Mouse (Mus musculus) liver, embryonic 13.5 days (tissue): ENCODE measurements around the gene Gpr176. TPM values are rescaled to one million over a fixed set of nuclear protein-coding genes. Genes with fewer than 3 reads are reported as not detected.

Experiments used
- ATAC-seq: fragments of 200-750 bp; cut with Nextera tagmentation; 2 replicates; pipeline ENCODE4 v1.8.0; 2017; ENCODE audit warnings: low read depth, mild to moderate bottlenecking, moderate number of reproducible peaks, moderate library complexity
- DNase-seq: peaks from one replicate; pipeline ENCODE4 v3.0.0; 2022
- H3K27ac ChIP-seq: fragments of 300-500 bp; sonication (generic); 2 replicates; pipeline ENCODE4 v1.5.1; 2015; ENCODE audit warnings: moderate library complexity, mild to moderate bottlenecking, inconsistent platforms
- H3K27me3 ChIP-seq: fragments of 300-500 bp; sonication (generic); 2 replicates; pipeline ENCODE4 v1.6.1; 2015; ENCODE audit warnings: mild to moderate bottlenecking, inconsistent platforms
- H3K36me3 ChIP-seq: fragments of 300-500 bp; sonication (generic); 2 replicates; pipeline ENCODE4 v1.6.1; 2015; ENCODE audit warnings: mild to moderate bottlenecking, inconsistent platforms
- H3K4me1 ChIP-seq: fragments of 300-500 bp; sonication (generic); replicated peaks from 2 replicates; pipeline ENCODE4 v1.6.1; 2015; ENCODE audit warnings: inconsistent platforms
- H3K4me2 ChIP-seq: fragments of 300-500 bp; sonication (generic); 2 replicates; pipeline ENCODE4 v1.6.1; 2015; ENCODE audit warnings: inconsistent platforms, mild to moderate bottlenecking, moderate library complexity
- H3K4me3 ChIP-seq: fragments of 300-500 bp; sonication (generic); replicated peaks from 2 replicates; pipeline ENCODE4 v1.5.1; 2015; ENCODE audit warnings: mild to moderate bottlenecking, inconsistent platforms
- H3K9ac ChIP-seq: fragments of 300-500 bp; sonication (generic); 2 replicates; pipeline ENCODE4 v1.6.1; 2015; ENCODE audit warnings: mild to moderate bottlenecking, inconsistent platforms
- H3K9me3 ChIP-seq: fragments of 300-500 bp; sonication (generic); replicated peaks from 2 replicates; pipeline ENCODE4 v1.6.1; 2016; ENCODE audit warnings: inconsistent platforms
- WGBS: fragments of 180-500 bp; shearing (Covaris S2); methylation state at CpG from one replicate; pipeline ENCODE4 v1.1.7; 2015; ENCODE audit not compliant: insufficient replicate concordance; 5-methylcytosine and 5-hydroxymethylcytosine counted together
- polyA plus RNA-seq: library from polyadenylated mRNA; unstranded; fragments of >200 nt; fragmentation: Nextera tagmentation; extraction: Ambion mirVana; gene quantifications from 2 replicates; pipeline ENCODE4 v1.2.1, GENCODE M21; 2015

Gene Gpr176
- polyA plus RNA-seq, 1 experiment from 2014 or later: 0.38 TPM

DNA sequence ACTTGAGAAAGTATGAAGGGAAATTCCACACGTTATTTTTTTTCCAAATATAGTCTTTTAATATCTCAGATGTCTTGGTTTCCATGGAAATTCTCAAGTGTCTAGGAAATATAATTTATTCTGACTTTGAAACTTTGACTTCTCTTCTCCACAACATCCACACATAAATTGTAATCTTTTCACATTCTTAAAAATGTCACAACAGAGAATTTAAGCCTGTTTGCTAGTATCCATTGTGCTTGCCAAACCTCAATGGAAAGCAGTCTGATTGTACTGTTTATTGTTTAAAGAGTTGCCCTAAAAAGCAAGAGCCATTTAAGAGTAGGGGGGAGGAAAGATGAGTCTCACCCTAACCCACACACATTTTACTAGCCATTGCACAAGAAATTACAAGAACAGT lies 1.4 kb downstream of the Gpr176 start:
- DNase-seq (no peak), ATAC-seq (no peak)
- no peak overlapping the region for H3K9ac ChIP-seq
- no peak overlapping the region for H3K4me3 ChIP-seq
- no peaks in the 10 kb centered on the region for H3K36me3 ChIP-seq
- WGBS: 43% methylated on average over 1 of the region's 1 CpGs
- H3K27me3 ChIP-seq: peaks cover 62% of the 10 kb centered on the region
- H3K27ac ChIP-seq: no peak overlapping the region
- no peak overlapping the region for H3K4me2 ChIP-seq
- H3K9me3 ChIP-seq: no peaks in the 10 kb centered on the region
- peaks cover 17% of the 10 kb centered on the region for H3K4me1 ChIP-seq

DNA sequence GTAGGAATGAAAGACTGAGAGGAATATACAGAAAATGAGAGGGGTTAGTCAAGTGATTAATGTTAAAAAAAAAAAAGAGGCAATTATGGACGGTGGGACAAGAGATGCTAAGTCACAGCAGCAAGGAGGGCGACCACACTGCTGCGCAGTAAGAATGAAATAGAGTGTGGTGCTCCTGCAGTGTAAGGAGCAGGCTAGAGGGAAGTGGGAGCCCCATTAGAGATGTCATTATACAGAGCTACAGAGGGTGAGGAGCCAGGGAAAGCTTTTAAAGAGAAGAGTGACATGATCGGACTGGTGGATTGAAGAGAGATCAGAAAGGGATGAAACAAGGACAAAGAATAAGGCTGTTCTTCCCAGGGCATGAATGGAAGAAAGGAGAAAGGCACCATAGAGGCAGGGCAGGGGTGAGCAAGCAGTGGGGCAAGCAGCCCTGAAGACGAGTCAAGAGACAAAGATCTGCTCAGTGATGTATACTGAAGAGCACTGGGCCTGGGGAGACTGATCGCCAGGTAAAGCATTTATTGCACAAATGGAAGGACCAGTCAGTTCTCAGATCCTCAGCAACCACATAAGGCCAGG lies 18.0 kb downstream of the Gpr176 start:
- ATAC-seq: no peak

DNA sequence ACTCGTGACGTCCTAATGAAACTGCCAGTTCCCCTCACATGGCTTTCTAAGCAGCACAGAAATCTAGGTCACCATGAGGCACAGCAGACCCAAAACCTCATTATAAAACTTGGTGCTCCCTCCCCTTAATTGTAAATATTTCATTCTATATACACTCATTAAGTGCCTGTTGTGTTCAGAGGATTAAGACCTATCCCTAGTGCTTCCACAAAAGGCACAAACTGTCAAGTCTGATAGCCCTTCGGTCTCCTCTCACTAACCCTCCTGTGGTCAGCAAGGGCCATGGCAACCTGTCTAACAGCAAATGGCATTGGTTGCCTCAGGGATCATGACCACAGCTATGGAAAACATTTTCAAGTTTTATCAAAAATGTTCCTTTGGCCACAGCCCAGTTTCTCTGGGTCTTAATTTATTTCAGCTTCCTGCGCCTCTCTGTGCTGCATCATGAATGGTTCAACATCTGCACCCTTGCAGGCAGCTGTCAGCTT lies 19.3 kb downstream of the Gpr176 start:
- Histone ChIP-seq H3K4me3 (no peak overlapping the region), H3K36me3 (no peaks in the 10 kb centered on the region), H3K9me3 (no peaks in the 10 kb centered on the region), H3K4me2 (no peak overlapping the region), H3K4me1 (no peaks in the 10 kb centered on the region), H3K27me3 (no peaks in the 10 kb centered on the region), H3K27ac (no peak overlapping the region), H3K9ac (no peak overlapping the region)
- 50% methylated on average over 4 of the region's 4 CpGs for WGBS
- ATAC-seq (no peak), DNase-seq (no peak)

More for the DNA sequence above, 18.0 kb downstream of the Gpr176 start:
- Histone ChIP-seq H3K27ac (no peak overlapping the region), H3K4me3 (no peak overlapping the region), H3K36me3 (no peaks in the 10 kb centered on the region), H3K4me1 (no peaks in the 10 kb centered on the region), H3K4me2 (no peak overlapping the region), H3K27me3 (no peaks in the 10 kb centered on the region), H3K9me3 (no peaks in the 10 kb centered on the region), H3K9ac (no peak overlapping the region)
- no peak for DNase-seq
- WGBS: 64% methylated on average over 6 of the region's 6 CpGs

DNA sequence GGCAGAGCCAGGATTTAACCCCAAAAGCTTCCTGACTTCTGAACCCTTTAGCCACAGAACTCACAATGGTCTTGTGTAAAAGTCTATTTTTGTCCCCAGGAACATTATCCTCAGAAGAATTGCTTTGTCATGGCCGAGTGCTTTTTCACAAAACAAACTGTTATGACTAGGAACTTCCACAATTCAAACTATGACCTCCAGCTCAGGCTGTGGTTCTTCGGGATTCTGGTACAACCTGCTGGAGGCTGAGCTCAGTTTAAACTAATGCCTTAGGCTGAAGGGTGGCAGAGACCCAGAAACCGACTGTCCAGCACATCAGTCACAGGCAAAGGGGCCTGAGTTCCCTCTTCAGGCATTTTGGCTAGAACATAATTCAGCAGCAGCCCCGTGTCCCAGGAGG lies 19.7 kb downstream of the Gpr176 start:
- DNase-seq (no peak), ATAC-seq (no peak)
- no peaks in the 10 kb centered on the region for H3K36me3 ChIP-seq
- no peaks in the 10 kb centered on the region for H3K9me3 ChIP-seq
- no peak overlapping the region for H3K9ac ChIP-seq
- no peak overlapping the region for H3K4me3 ChIP-seq
- no peak overlapping the region for H3K4me2 ChIP-seq
- H3K27ac ChIP-seq: no peak overlapping the region
- H3K4me1 ChIP-seq: no peaks in the 10 kb centered on the region
- H3K27me3 ChIP-seq: no peaks in the 10 kb centered on the region
- WGBS: 27% methylated on average over 4 of the region's 4 CpGs

DNA sequence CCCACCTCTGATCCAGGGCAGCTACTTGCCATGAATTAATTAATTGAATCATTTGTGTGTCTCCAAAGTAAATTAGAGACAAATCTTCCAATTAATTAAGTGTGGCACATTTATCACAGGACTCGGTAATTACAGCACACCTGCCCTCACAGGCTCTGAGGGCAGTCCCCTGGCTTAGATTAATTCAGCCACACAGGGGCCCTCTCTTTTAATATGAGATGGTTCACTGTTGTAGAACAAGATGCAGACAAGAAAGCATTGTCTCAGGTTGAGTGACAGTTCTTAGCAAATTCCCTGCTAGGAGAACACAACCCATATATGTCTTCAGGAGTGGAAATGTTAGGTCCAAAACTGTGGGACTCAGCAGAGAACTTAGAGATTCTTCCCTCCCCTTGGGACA lies 27.7 kb downstream of the Gpr176 start:
- Histone ChIP-seq H3K4me2 (no peak overlapping the region), H3K9ac (no peak overlapping the region), H3K36me3 (no peaks in the 10 kb centered on the region), H3K9me3 (no peaks in the 10 kb centered on the region), H3K27me3 (no peaks in the 10 kb centered on the region), H3K4me3 (no peak overlapping the region), H3K4me1 (no peaks in the 10 kb centered on the region), H3K27ac (no peak overlapping the region)
- no peak for ATAC-seq
- DNase-seq: no peak
- WGBS: 63% methylated on average over 1 of the region's 1 CpGs

DNA sequence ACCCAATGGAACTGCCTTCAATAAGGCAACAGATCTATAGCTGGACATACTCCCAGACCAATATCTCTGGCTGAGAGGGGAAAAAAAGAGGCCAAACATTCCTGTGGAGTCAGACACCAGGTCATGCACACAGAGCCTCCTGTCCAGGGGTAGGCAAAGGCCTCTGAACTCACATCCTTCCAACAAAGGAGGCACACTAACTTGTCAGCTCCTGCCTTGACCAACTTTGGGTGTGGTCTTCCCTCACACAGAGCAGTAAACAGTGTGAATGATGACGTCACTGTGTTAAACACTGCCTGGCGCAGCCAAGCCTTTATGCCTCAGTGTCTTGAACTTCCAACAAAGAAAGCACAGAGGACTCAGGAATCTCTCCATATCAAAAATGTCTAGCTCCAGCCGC lies 29.3 kb downstream of the Gpr176 start:
- no peaks in the 10 kb centered on the region for H3K36me3 ChIP-seq
- DNase-seq: no peak
- no peaks in the 10 kb centered on the region for H3K27me3 ChIP-seq
- no peak overlapping the region for H3K9ac ChIP-seq
- H3K4me3 ChIP-seq: no peak overlapping the region
- no peaks in the 10 kb centered on the region for H3K4me1 ChIP-seq
- ATAC-seq: no peak
- H3K4me2 ChIP-seq: no peak overlapping the region
- no peak overlapping the region for H3K27ac ChIP-seq
- WGBS: 52% methylated on average over 3 of the region's 3 CpGs
- H3K9me3 ChIP-seq: no peaks in the 10 kb centered on the region

DNA sequence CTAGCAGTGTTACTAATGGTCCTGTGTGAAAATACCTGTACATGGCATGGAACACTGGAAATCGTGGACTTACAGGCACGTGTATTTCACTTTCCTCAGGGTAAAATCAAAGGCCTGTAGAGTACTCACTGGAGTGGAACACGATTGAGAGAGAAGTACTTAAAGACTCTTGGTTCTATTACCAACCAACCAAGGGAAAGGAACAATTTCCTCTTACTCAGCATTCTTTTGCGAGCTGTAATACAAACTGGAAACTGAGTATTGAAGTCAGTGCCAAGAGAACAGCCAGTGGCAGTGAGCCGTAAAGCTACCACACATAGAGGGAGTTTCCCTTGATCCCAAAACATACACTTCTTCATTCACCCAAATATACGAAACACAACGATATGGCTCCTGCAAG lies 31.9 kb downstream of the Gpr176 start:
- H3K9ac ChIP-seq: no peak overlapping the region
- H3K36me3 ChIP-seq: no peaks in the 10 kb centered on the region
- no peaks in the 10 kb centered on the region for H3K27me3 ChIP-seq
- 62% methylated on average over 7 of the region's 7 CpGs for WGBS
- no peak overlapping the region for H3K27ac ChIP-seq
- no peaks in the 10 kb centered on the region for H3K9me3 ChIP-seq
- no peak overlapping the region for H3K4me2 ChIP-seq
- H3K4me1 ChIP-seq: no peaks in the 10 kb centered on the region
- H3K4me3 ChIP-seq: no peak overlapping the region
- DNase-seq: no peak
- ATAC-seq: no peak

DNA sequence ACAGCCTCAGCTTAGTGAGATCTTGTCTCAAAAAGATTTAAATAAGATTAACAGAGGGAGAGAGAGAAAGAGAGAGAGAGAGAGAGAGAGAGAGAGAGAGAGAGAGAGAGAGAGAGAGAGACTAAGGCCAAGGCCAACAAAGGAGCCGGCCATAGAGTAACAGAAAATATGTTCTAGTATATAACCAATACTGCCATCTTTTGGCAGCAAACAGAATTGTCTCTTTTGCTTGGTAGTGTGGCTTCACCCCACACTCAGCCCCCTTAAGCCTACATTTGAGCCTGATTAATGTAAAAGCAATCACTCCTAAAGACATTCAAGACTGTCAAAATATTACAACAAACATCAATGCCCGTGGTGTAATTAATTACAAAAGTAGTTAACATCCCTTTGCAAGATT lies 37.1 kb downstream of the Gpr176 start:
- WGBS: 29% methylated on average over 2 of the region's 2 CpGs
- Histone ChIP-seq H3K9me3 (no peaks in the 10 kb centered on the region), H3K27ac (no peak overlapping the region), H3K36me3 (no peaks in the 10 kb centered on the region), H3K9ac (no peak overlapping the region), H3K27me3 (no peaks in the 10 kb centered on the region), H3K4me1 (no peaks in the 10 kb centered on the region), H3K4me3 (no peak overlapping the region), H3K4me2 (no peak overlapping the region)
- DNase-seq (no peak), ATAC-seq (no peak)

DNA sequence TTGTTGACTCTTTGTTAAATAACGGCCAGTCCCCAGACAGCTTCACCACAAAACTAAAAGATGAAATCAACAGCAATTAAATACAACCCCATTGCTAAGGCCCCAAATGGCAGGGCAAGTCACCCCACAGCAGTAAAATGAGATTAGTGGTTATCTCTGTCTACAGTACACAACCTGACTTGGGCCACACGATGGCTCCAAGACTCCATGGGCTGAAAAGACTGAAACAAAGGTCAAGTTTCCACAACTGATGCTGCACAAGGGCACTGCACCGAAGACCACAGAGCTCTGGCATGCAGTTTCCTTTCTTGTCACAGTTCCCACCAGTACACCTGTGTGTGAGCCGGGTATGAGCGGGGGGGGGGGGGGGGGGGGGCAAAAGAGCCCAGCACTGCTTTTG lies 50.6 kb downstream of the Gpr176 start:
- 42% methylated on average over 3 of the region's 5 CpGs for WGBS
- H3K36me3 ChIP-seq: no peaks in the 10 kb centered on the region
- no peaks in the 10 kb centered on the region for H3K9me3 ChIP-seq
- ATAC-seq: no peak
- no peak for DNase-seq
- no peaks in the 10 kb centered on the region for H3K27me3 ChIP-seq
- H3K27ac ChIP-seq: no peak overlapping the region
- H3K4me1 ChIP-seq: no peaks in the 10 kb centered on the region
- H3K4me2 ChIP-seq: no peak overlapping the region
- H3K4me3 ChIP-seq: no peak overlapping the region
- H3K9ac ChIP-seq: no peak overlapping the region

DNA sequence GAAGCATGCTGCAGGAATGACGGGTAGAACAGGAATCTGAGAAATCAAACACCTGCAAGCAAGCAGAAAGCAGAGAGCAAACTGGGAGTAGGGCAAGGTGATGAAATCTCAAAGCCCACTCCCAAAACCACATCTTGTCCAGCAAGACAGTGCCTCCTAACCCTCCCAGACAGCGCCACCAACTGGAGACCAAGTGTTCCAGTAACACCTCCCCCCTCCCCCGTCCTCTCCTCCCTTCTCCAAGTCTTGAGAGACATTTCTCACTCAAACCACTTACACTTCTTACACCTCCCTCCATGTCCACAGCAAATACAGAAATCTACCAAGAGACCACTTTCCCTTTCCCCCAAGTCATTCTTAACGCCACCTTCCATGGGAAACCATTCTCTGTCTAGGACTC lies 51.4 kb downstream of the Gpr176 start:
- WGBS: 59% methylated on average over 4 of the region's 4 CpGs
- no peak for ATAC-seq

DNA sequence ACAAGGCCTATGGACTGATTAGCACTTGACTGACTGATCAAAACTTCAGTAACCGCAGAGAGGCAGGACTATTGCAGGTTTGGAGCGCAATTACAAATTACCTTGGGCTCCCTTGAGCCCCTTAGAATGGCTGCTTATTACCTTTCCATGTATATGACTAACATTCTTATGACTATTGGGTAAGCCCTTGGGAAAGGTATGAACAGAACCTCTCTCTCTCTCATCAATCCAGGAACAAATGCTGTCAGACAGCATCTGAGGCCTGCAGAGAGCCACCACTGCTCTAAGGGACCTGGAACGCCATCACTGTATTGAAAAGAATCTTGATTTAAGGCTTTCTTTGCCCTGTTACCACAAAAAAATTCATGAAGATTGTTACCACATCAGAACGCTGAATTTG lies 52.1 kb downstream of the Gpr176 start:
- no peak for ATAC-seq
- no peaks in the 10 kb centered on the region for H3K4me1 ChIP-seq
- no peak for DNase-seq
- WGBS: 74% methylated on average over 4 of the region's 4 CpGs
- H3K4me2 ChIP-seq: no peak overlapping the region
- no peaks in the 10 kb centered on the region for H3K27me3 ChIP-seq
- no peak overlapping the region for H3K9ac ChIP-seq
- H3K36me3 ChIP-seq: no peaks in the 10 kb centered on the region
- no peak overlapping the region for H3K27ac ChIP-seq
- H3K4me3 ChIP-seq: no peak overlapping the region
- H3K9me3 ChIP-seq: no peaks in the 10 kb centered on the region

More for the DNA sequence above, 51.4 kb downstream of the Gpr176 start:
- Histone ChIP-seq H3K27me3 (no peaks in the 10 kb centered on the region), H3K4me3 (no peak overlapping the region), H3K36me3 (no peaks in the 10 kb centered on the region), H3K9me3 (no peaks in the 10 kb centered on the region), H3K4me1 (no peaks in the 10 kb centered on the region), H3K9ac (no peak overlapping the region), H3K4me2 (no peak overlapping the region), H3K27ac (no peak overlapping the region)
- DNase-seq: no peak

DNA sequence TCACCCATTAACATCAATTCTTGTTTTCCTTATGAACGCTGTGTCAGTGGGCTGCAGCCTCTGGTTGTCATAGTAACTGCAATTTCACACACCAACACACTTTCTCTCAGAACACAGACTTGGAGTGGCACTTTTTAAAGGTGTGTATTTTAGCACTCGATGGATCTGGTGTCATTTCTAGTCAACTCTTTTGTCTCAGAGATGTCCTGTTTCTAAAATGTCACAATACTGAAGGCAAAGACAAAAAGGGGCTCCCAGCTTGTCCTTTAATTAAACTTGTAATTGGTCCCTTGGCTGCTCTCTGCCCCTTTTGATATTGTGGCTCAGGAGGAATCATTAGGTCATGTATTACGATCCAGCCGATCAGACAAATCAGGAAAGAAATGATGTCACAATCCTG lies 52.7 kb downstream of the Gpr176 start:
- ATAC-seq (no peak), DNase-seq (no peak)
- Histone ChIP-seq H3K36me3 (no peaks in the 10 kb centered on the region), H3K4me1 (no peaks in the 10 kb centered on the region), H3K9ac (no peak overlapping the region), H3K4me3 (no peak overlapping the region), H3K27me3 (no peaks in the 10 kb centered on the region), H3K4me2 (no peak overlapping the region), H3K27ac (no peak overlapping the region), H3K9me3 (no peaks in the 10 kb centered on the region)
- WGBS: 73% methylated on average over 4 of the region's 4 CpGs
